Mouse (Mus musculus): ENCODE data around the gene Olfr765. TPM values are rescaled to one million over a fixed set of nuclear protein-coding genes. Genes with fewer than 3 reads are reported as not detected.

The Olfr765 gene
- polyA plus RNA-seq, 1 experiment from 2014 or later = not detected

DNA sequence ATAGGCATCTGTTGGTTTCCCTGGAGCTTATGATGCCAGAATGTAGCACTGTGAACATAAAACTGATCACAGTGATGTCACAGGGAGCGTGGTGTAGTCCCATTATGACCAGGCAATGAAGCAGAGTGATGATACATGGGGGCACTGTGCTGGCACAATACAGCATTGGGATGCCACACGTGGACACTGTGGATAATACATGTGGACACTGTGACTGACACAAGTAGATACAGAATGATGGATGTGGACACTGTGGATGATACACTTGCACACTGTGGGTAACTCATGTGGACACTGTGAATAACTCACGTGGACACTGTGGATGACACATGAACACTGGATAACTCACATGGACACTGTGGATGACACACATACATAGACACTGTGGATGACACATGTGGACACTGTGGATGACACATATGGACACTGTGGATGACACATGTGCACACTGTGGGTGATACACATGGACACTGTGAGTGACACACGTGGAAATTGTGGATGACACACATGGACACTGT is 53.2 kb downstream of the Olfr765 start:
- Histone ChIP-seq H3K4me1 (no peaks in the 10 kb centered on the region), H3K9me3 (no peaks in the 10 kb centered on the region), H3K27ac (replicated peaks) (no peak overlapping the region), H3K4me3 (no peak overlapping the region), H3K27me3 (replicated peaks; ENCODE audit: low read depth, poor library complexity, severe bottlenecking) (no peaks in the 10 kb centered on the region), H3K36me3 (replicated peaks) (no peaks in the 10 kb centered on the region)
- 81% methylated on average over 4 of the region's 4 CpGs for WGBS
- DNase-seq (ENCODE audit: low spot score) = no peak

DNA sequence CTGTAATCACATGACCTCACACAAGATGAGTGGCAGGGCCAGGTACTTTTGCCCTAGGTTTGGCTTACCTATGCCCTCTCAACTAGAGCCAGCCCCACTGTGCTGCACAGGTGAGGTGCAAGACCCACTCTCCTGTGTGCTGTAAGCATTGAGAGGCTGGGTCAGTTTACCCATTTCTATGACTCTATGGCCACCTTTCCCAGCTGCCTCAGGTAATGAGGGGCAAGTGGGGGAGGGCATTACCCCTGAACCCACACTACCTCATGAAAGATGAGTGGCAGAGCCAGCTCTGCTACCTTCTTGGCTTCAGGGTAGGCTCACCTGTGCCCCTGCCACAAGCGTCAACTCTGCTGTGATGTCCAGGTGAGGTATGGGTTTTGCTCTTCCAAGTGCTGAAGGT is 54.0 kb downstream of the Olfr765 start:
- no peak overlapping the region for H3K4me3 ChIP-seq
- no peaks in the 10 kb centered on the region for H3K27me3 ChIP-seq (replicated peaks; ENCODE audit: low read depth, poor library complexity, severe bottlenecking)
- WGBS = 94% methylated on average over 1 of the region's 1 CpGs
- no peak for DNase-seq (ENCODE audit: low spot score)
- no peak overlapping the region for H3K27ac ChIP-seq (replicated peaks)
- H3K9me3 ChIP-seq = no peaks in the 10 kb centered on the region
- no peaks in the 10 kb centered on the region for H3K36me3 ChIP-seq (replicated peaks)
- H3K4me1 ChIP-seq = no peaks in the 10 kb centered on the region

Other genes starting within 250 kb of the Olfr765 start
- 51.9 and 53.7 TPM in 2 replicates for gene Dnajc14, start 245.9 kb downstream of the Olfr765 start, polyA plus RNA-seq (2016; fragmentation: Nextera tagmentation; extraction: Ambion mirVana)
- 16.9 and 17.9 TPM in 2 replicates for gene Tmem198b, start 245.6 kb downstream of the Olfr765 start, polyA plus RNA-seq (2016; fragmentation: Nextera tagmentation; extraction: Ambion mirVana)
- 259 and 263 TPM in 2 replicates for gene Sarnp, start 232.7 kb downstream of the Olfr765 start, polyA plus RNA-seq (2016; fragmentation: Nextera tagmentation; extraction: Ambion mirVana)
- 63.7 and 66.4 TPM in 2 replicates for gene Ormdl2, start 228.4 kb downstream of the Olfr765 start, polyA plus RNA-seq (2016; fragmentation: Nextera tagmentation; extraction: Ambion mirVana)
- gene Gdf11, start 158.3 kb downstream of the Olfr765 start, polyA plus RNA-seq (2016; fragmentation: Nextera tagmentation; extraction: Ambion mirVana) = 11.8 and 12.0 TPM in 2 replicates
- gene Cd63, start 149.0 kb downstream of the Olfr765 start, polyA plus RNA-seq (2016; fragmentation: Nextera tagmentation; extraction: Ambion mirVana) = 274 and 319 TPM in 2 replicates
- 11.2 and 11.9 TPM in 2 replicates for gene Rdh5, start 127.1 kb downstream of the Olfr765 start, polyA plus RNA-seq (2016; fragmentation: Nextera tagmentation; extraction: Ambion mirVana)
- gene Bloc1s1, start 126.0 kb downstream of the Olfr765 start, polyA plus RNA-seq (2016; fragmentation: Nextera tagmentation; extraction: Ambion mirVana) = 185 and 186 TPM in 2 replicates
- 1.8 and 2.7 TPM in 2 replicates for gene Itga7, start 116.2 kb downstream of the Olfr765 start, polyA plus RNA-seq (2016; fragmentation: Nextera tagmentation; extraction: Ambion mirVana)
- gene Mettl7b, start 89.0 kb downstream of the Olfr765 start, polyA plus RNA-seq (2016; fragmentation: Nextera tagmentation; extraction: Ambion mirVana) = not detected in 2 replicates
- gene Olfr9, start 60.6 kb downstream of the Olfr765 start, polyA plus RNA-seq (2016; fragmentation: Nextera tagmentation; extraction: Ambion mirVana) = not detected in 2 replicates
- not detected in 2 replicates for gene Olfr763, start 39.2 kb downstream of the Olfr765 start, polyA plus RNA-seq (2016; fragmentation: Nextera tagmentation; extraction: Ambion mirVana)
- gene Olfr764-ps1, start 10.1 kb downstream of the Olfr765 start, polyA plus RNA-seq (2016; fragmentation: Nextera tagmentation; extraction: Ambion mirVana) = not detected in 2 replicates
- gene Olfr766-ps1, start 19.0 kb upstream of the Olfr765 start, polyA plus RNA-seq (2016; fragmentation: Nextera tagmentation; extraction: Ambion mirVana) = not detected in 2 replicates
- gene Olfr767, start 32.9 kb upstream of the Olfr765 start, polyA plus RNA-seq (2016; fragmentation: Nextera tagmentation; extraction: Ambion mirVana) = not detected in 2 replicates
- not detected in 2 replicates for gene Olfr768, start 49.4 kb upstream of the Olfr765 start, polyA plus RNA-seq (2016; fragmentation: Nextera tagmentation; extraction: Ambion mirVana)
- gene Olfr769, start 67.9 kb upstream of the Olfr765 start, polyA plus RNA-seq (2016; fragmentation: Nextera tagmentation; extraction: Ambion mirVana) = not detected in 2 replicates
- gene Olfr770, start 89.0 kb upstream of the Olfr765 start, polyA plus RNA-seq (2016; fragmentation: Nextera tagmentation; extraction: Ambion mirVana) = not detected in 2 replicates
- gene Olfr771, start 114.8 kb upstream of the Olfr765 start, polyA plus RNA-seq (2016; fragmentation: Nextera tagmentation; extraction: Ambion mirVana) = not detected in 2 replicates
- not detected in 2 replicates for gene Olfr772, start 127.9 kb upstream of the Olfr765 start, polyA plus RNA-seq (2016; fragmentation: Nextera tagmentation; extraction: Ambion mirVana)
- not detected in 2 replicates for gene Olfr773, start 137.4 kb upstream of the Olfr765 start, polyA plus RNA-seq (2016; fragmentation: Nextera tagmentation; extraction: Ambion mirVana)
- gene Olfr774, start 186.2 kb upstream of the Olfr765 start, polyA plus RNA-seq (2016; fragmentation: Nextera tagmentation; extraction: Ambion mirVana) = not detected in 2 replicates
- not detected in 2 replicates for gene Olfr775, start 198.4 kb upstream of the Olfr765 start, polyA plus RNA-seq (2016; fragmentation: Nextera tagmentation; extraction: Ambion mirVana)
- not detected in 2 replicates for gene Olfr776, start 209.1 kb upstream of the Olfr765 start, polyA plus RNA-seq (2016; fragmentation: Nextera tagmentation; extraction: Ambion mirVana)
- gene Olfr777, start 221.5 kb upstream of the Olfr765 start, polyA plus RNA-seq (2016; fragmentation: Nextera tagmentation; extraction: Ambion mirVana) = not detected in 2 replicates

Measured in embryonic facial prominence, embryonic 10.5 days (tissue).